Mouse (Mus musculus) C2C12 (cell line): ENCODE results near the gene Inpp5b.

Source experiments
- CEBPB ChIP-seq: IDR thresholded peaks from one replicate; pipeline ENCODE4 v1.6.1; 2011; ENCODE audit warnings: low read depth, mild to moderate bottlenecking, control low read depth, moderate library complexity
- CTCF ChIP-seq: IDR thresholded peaks from one replicate; pipeline ENCODE4 v1.5.1; 2011; ENCODE audit not compliant: control insufficient read depth, insufficient read depth, insufficient read length
- FOSL1 ChIP-seq: IDR thresholded peaks from one replicate; pipeline ENCODE4 v1.8.0; 2011; ENCODE audit warnings: mild to moderate bottlenecking, low read length; ENCODE audit not compliant: poor library complexity, insufficient read depth, severe bottlenecking
- MAX ChIP-seq: IDR thresholded peaks from one replicate; pipeline ENCODE4 v1.6.1; 2011; ENCODE audit warnings: mild to moderate bottlenecking, control low read depth
- MYOG ChIP-seq: IDR thresholded peaks from one replicate; pipeline ENCODE4 v1.6.1; 2011; ENCODE audit not compliant: control insufficient read depth, insufficient read length; ENCODE audit errors: extremely low read depth
- USF1 ChIP-seq: IDR thresholded peaks from one replicate; pipeline ENCODE4 v1.6.1; 2011; ENCODE audit warnings: low read depth, mild to moderate bottlenecking, control low read depth, moderate library complexity

- no peak for TF ChIP-seq CTCF
- TF ChIP-seq CEBPB: no peak
- no peak for TF ChIP-seq MAX
- TF ChIP-seq USF1: no peak
- no peak for TF ChIP-seq MYOG
- TF ChIP-seq FOSL1: no peak
Observed at GRCm38 (mm10) chr4:124768963-124769591, 27.4 kb downstream of the Inpp5b start.
